Mouse (Mus musculus): ENCODE results near the gene Tbc1d10c. TPM values are rescaled to one million over a fixed set of nuclear protein-coding genes. Genes with fewer than 3 reads are reported as not detected.

Gene Tbc1d10c
- total and polyA plus RNA-seq, 3 experiments, result 43.5 to 58.5 (median 46.3) TPM

DNA sequence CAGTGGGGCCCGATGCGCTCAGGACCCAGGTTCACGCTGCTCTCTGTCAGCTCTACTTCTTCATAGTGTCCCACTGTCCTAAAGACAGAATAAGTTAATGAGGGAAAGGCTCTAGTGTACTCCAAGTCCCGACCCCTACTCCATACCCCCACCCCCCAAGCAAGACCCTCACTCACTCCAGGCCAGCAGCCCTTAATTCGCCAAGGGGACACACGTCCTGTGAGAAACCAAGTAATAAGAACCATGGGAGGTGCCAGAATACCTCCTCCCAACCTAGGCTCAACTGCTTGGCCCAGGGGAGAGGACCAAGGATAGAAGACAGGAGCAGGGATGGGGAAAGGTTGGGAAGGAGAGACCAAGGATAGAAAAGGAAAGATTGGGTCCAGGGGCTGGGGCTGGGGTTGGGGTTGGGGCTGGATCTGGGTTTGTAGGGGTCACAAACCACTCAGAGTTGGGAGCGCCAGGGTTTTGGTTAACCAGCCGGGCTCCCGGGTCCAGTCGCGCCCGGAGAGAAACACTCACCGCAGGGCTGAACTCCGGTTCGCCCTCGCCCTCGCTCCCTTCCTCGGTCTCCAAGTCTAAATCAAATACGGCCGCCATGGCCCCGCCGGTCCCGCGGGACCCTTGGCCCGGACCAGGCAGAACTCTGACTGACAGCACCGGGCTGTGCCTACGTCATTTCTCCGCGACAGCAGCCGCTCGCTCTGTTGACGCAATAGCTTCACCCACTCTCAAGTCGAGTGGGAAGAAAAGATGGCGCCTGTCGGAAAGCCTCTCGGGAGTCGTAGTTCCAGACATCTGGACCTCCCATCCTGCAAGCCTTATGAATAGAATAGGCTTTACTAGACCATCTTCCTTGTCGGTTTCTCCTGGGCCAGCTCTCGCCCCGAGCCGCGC, 28.2 kb downstream of the Tbc1d10c start, which contains the start of gene Rps6kb2 (continued):
- TF ChIP-seq USF1 (IDR thresholded peaks at IDR 0.05; ENCODE audit: low read depth, low read length) (no peak), RCOR1 (conservative IDR thresholded peaks at IDR 0.05; ENCODE audit: low read depth, low read length) (no peak), USF2 (conservative IDR thresholded peaks at IDR 0.05; ENCODE audit: low read depth, low read length) (no peak), ZKSCAN1 (IDR thresholded peaks at IDR 0.05; ENCODE audit: borderline replicate concordance, low read depth, low read length) (no peak), SMC3 (IDR thresholded peaks at IDR 0.05; ENCODE audit: low read depth, low read length) (no peak), PAX5 (IDR thresholded peaks at IDR 0.05; ENCODE audit: low read length) (no peak), HCFC1 (IDR thresholded peaks at IDR 0.05; ENCODE audit: low read depth, low read length) (peak; percentile 97), EP300 (IDR thresholded peaks at IDR 0.05; ENCODE audit: low read length) (no peak), POLR2AphosphoS2 (IDR thresholded peaks at IDR 0.05; ENCODE audit: low read depth, low read length) (no peak), MAX (IDR thresholded peaks at IDR 0.05; ENCODE audit: low read length) (peak; percentile 61; the same call in 1 of the 2 replicates), RAD21 (IDR thresholded peaks at IDR 0.05; ENCODE audit: low read depth, low read length) (no peak)

DNA sequence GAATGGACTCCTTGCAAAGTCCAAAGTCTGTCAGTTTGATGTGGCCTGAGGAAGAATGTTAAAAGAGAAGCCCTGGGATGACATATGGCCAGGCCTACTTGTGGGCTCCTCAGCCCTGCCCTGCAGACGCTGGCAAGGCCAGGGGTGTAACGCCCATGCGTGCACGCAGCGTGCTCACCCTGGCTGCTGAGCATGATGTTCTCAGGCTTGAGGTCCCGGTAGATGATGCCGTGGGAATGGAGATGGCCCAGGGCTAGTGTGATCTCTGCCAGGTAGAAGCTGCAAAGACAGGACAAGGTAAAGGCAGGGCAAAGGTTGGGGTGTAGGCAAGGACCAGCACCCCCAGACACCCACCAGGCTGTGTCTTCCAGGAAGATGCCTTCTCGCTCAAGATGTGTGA, 32.0 kb downstream of the Tbc1d10c start:
- Histone ChIP-seq H3K27ac (ENCODE audit: insufficient read depth, low read depth) (no peak overlapping the region), H3K36me3 (replicated peaks in 1 of 2; ENCODE audit: control insufficient read depth in 1 of 2, insufficient read depth in 1 of 2, low read length in 1 of 2) (peaks cover 52 to 64% of the 10 kb centered on the region in 2 experiments), H3K79me2 (replicated peaks; ENCODE audit: control insufficient read depth, extremely low read depth, insufficient read depth, poor library complexity, severe bottlenecking) (peaks cover 29% of the 10 kb centered on the region), H3K9ac (ENCODE audit: insufficient read depth, low read depth) (no peak overlapping the region), H3K27me3 (replicated peaks) (no peaks in the 10 kb centered on the region), H3K9me3 (replicated peaks; ENCODE audit: low read length) (no peaks in the 10 kb centered on the region), H3K4me3 (replicated peaks in 1 of 3; ENCODE audit: low read depth in 2 of 3, low read length in 2 of 3, poor library complexity in 1 of 3) (no peak overlapping the region), H3K4me2 (ENCODE audit: insufficient read depth, low read depth, poor library complexity, severe bottlenecking) (no peak overlapping the region), H3K4me1 (ENCODE audit: control insufficient read depth in 1 of 2, insufficient read depth in 2 of 2) (peaks cover 23 to 49% of the 10 kb centered on the region in 2 experiments)
- dilution Hi-C loops (cut with MboI; ENCODE audit: extremely low pct_ligation_motif_present, extremely low pct_unique_long_range_greater_than_20kb, low sequenced_read_pairs) (no loop called here), in situ Hi-C loops (cut with MboI; ENCODE audit: low pct_ligation_motif_present, low pct_unique_long_range_greater_than_20kb, low sequenced_read_pairs) (no loop called here)
- no peak for DNase-seq (ENCODE audit: extremely low read depth)
- TF ChIP-seq POLR2A (IDR thresholded peaks at IDR 0.05; ENCODE audit: low read depth, low read length), result no peak
- TF ChIP-seq GABPA (IDR thresholded peaks at IDR 0.05; ENCODE audit: insufficient replicate concordance, low read depth, low read length), result no peak
- no peak for TF ChIP-seq KAT2A (IDR thresholded peaks at IDR 0.05; ENCODE audit: insufficient replicate concordance, low read length)

DNA sequence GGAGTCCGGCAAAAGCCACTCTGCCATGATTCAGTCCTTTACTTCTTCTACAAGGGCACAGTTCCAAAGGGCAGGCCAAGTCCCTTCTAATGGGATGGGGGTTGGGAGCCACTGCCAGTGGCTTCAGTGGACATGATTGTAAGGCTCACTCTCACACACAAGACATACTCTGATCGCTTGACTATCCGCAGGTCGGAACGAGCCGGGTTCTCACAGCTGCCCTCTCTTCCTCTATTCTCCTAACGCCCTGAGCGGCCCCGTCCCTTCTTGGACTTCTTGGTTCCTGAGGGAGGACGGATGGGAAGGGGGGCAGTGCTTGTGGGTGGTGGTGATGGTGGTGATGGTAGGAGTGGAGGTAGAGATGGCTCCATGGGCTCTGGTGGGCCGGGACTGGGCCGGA, 34.3 kb downstream of the Tbc1d10c start:
- H3K4me1 ChIP-seq (ENCODE audit: control insufficient read depth in 1 of 2, insufficient read depth in 2 of 2), result peaks cover 22 to 56% of the 10 kb centered on the region in 2 experiments
- no peaks in the 10 kb centered on the region for H3K9me3 ChIP-seq (replicated peaks; ENCODE audit: low read length)
- DNase-seq (ENCODE audit: extremely low read depth), result no peak
- in situ Hi-C loops (cut with MboI; ENCODE audit: low pct_ligation_motif_present, low pct_unique_long_range_greater_than_20kb, low sequenced_read_pairs), result no loop called here
- peak overlapping the region in 1 of 3 experiments; percentile 73 for H3K4me3 ChIP-seq (replicated peaks in 1 of 3; ENCODE audit: low read depth in 2 of 3, low read length in 2 of 3, poor library complexity in 1 of 3)
- peak overlapping the region; percentile 90 for H3K27ac ChIP-seq (ENCODE audit: insufficient read depth, low read depth)
- peak overlapping the region; percentile 52 for H3K4me2 ChIP-seq (ENCODE audit: insufficient read depth, low read depth, poor library complexity, severe bottlenecking)
- H3K79me2 ChIP-seq (replicated peaks; ENCODE audit: control insufficient read depth, extremely low read depth, insufficient read depth, poor library complexity, severe bottlenecking), result peaks cover 19% of the 10 kb centered on the region
- no peaks in the 10 kb centered on the region for H3K27me3 ChIP-seq (replicated peaks)
- peaks cover 68 to 83% of the 10 kb centered on the region in 2 experiments for H3K36me3 ChIP-seq (replicated peaks in 1 of 2; ENCODE audit: control insufficient read depth in 1 of 2, insufficient read depth in 1 of 2, low read length in 1 of 2)
- peak overlapping the region; percentile 96; the same call in 1 of the 2 replicates for H3K9ac ChIP-seq (ENCODE audit: insufficient read depth, low read depth)
- no peak for TF ChIP-seq ZKSCAN1 (IDR thresholded peaks at IDR 0.05; ENCODE audit: borderline replicate concordance, low read depth, low read length)
- no peak for TF ChIP-seq RCOR1 (conservative IDR thresholded peaks at IDR 0.05; ENCODE audit: low read depth, low read length)
- no peak for TF ChIP-seq MAFK (IDR thresholded peaks at IDR 0.05; ENCODE audit: insufficient replicate concordance, low read length)
- TF ChIP-seq CTCF (conservative IDR thresholded peaks at IDR 0.05 in 1 of 2, IDR thresholded peaks at IDR 0.05 in 1 of 2; ENCODE audit: low read depth in 2 of 2, low read length in 2 of 2), result no peak
- TF ChIP-seq E2F4 (IDR thresholded peaks at IDR 0.05; ENCODE audit: insufficient replicate concordance, low read depth, low read length), result no peak
- TF ChIP-seq ELF1 (IDR thresholded peaks at IDR 0.05; ENCODE audit: low read depth, low read length), result no peak
- dilution Hi-C loops (cut with MboI; ENCODE audit: extremely low pct_ligation_motif_present, extremely low pct_unique_long_range_greater_than_20kb, low sequenced_read_pairs), result no loop called here
